Mouse (Mus musculus) embryonic facial prominence, embryonic 15.5 days (tissue): ENCODE results near the gene Rhox3h. TPM values are rescaled to one million over a fixed set of nuclear protein-coding genes. Genes with fewer than 3 reads are reported as not detected.
"Not testable (repeated sequence)": the region's sequence is repeated elsewhere in the genome, so short reads cannot be mapped to it uniquely, and the experiment has no call there.

Source experiments
- ATAC-seq: fragments of 200-750 bp; cut with Nextera tagmentation; 2 replicates; pipeline ENCODE4 v1.8.0; 2017; ENCODE audit warnings: low read depth, moderate TSS enrichment; ENCODE audit not compliant: insufficient number of reproducible peaks, low FRiP score, low TSS enrichment
- H3K27ac ChIP-seq: fragments of 300-500 bp; sonication (generic); replicated peaks from 2 replicates; pipeline ENCODE4 v1.5.1; 2015; ENCODE audit warnings: mild to moderate bottlenecking, inconsistent platforms
- H3K27me3 ChIP-seq: fragments of 300-500 bp; sonication (generic); 2 replicates; pipeline ENCODE4 v1.6.1; 2015; ENCODE audit warnings: inconsistent platforms
- H3K36me3 ChIP-seq: fragments of 300-500 bp; sonication (generic); 2 replicates; pipeline ENCODE4 v1.6.1; 2015; ENCODE audit warnings: mild to moderate bottlenecking, inconsistent platforms
- H3K4me1 ChIP-seq: fragments of 300-500 bp; sonication (generic); 2 replicates; pipeline ENCODE4 v1.6.1; 2015; ENCODE audit warnings: inconsistent platforms
- H3K4me2 ChIP-seq: fragments of 300-500 bp; sonication (generic); replicated peaks from 2 replicates; pipeline ENCODE4 v1.6.1; 2015; ENCODE audit warnings: mild to moderate bottlenecking, inconsistent platforms
- H3K4me3 ChIP-seq: fragments of 300-500 bp; sonication (generic); replicated peaks from 2 replicates; pipeline ENCODE4 v1.5.1; 2015; ENCODE audit warnings: mild to moderate bottlenecking, inconsistent platforms
- H3K9ac ChIP-seq: fragments of 300-500 bp; sonication (generic); 2 replicates; pipeline ENCODE4 v1.6.1; 2015; ENCODE audit warnings: inconsistent platforms
- H3K9me3 ChIP-seq: fragments of 300-500 bp; sonication (generic); replicated peaks from 2 replicates; pipeline ENCODE4 v1.6.1; 2016; ENCODE audit warnings: inconsistent platforms
- WGBS: fragments of 180-500 bp; shearing (Covaris S2); methylation state at CpG from one replicate; pipeline ENCODE4 v1.1.7; 2015; 5-methylcytosine and 5-hydroxymethylcytosine counted together
- polyA plus RNA-seq: library from polyadenylated mRNA; unstranded; fragments of >200 nt; fragmentation: Nextera tagmentation; extraction: Ambion mirVana; gene quantifications from 2 replicates; pipeline ENCODE4 v1.2.1, GENCODE M21; 2015

Gene Rhox3h
- polyA plus RNA-seq: not detected in 2 replicates

- not testable (repeated sequence) for H3K4me2 ChIP-seq, ATAC-seq, H3K9me3 ChIP-seq, H3K27ac ChIP-seq, H3K36me3 ChIP-seq, H3K4me1 ChIP-seq, H3K9ac ChIP-seq, H3K4me3 ChIP-seq, H3K27me3 ChIP-seq
- 100% methylated on average over 1 of the region's 3 CpGs for WGBS
These were observed at the start of gene Rhox3h for GRCm38 (mm10) chrX:37668664-37669063. TSS of gene Rhox3h (minus strand) at chrX:37668764.

GRCm38 (mm10) chrX:37701821-37702387 is 33.3 kb upstream of the Rhox3h start:
- H3K4me1 ChIP-seq: no peaks in the 10 kb centered on the region
- 70% methylated on average over 3 of the region's 3 CpGs for WGBS
- H3K9ac ChIP-seq: no peak overlapping the region
- no peaks in the 10 kb centered on the region for H3K27me3 ChIP-seq
- no peak overlapping the region for H3K4me2 ChIP-seq
- no peaks in the 10 kb centered on the region for H3K36me3 ChIP-seq
- no peak overlapping the region for H3K4me3 ChIP-seq
- no peak overlapping the region for H3K27ac ChIP-seq
- H3K9me3 ChIP-seq: no peaks in the 10 kb centered on the region
- no peak for ATAC-seq

GRCm38 (mm10) chrX:37692261-37692660 is 23.7 kb upstream of the Rhox3h start:
- Histone ChIP-seq H3K4me2 (no peak overlapping the region), H3K27ac (no peak overlapping the region), H3K4me1 (no peaks in the 10 kb centered on the region), H3K4me3 (no peak overlapping the region), H3K9me3 (no peaks in the 10 kb centered on the region), H3K36me3 (no peaks in the 10 kb centered on the region), H3K27me3 (no peaks in the 10 kb centered on the region), H3K9ac (no peak overlapping the region)
- ATAC-seq: no peak
- WGBS: 76% methylated on average over 2 of the region's 2 CpGs

- no peak for ATAC-seq
- H3K4me3 ChIP-seq: no peak overlapping the region
- H3K9ac ChIP-seq: no peak overlapping the region
- H3K27me3 ChIP-seq: no peaks in the 10 kb centered on the region
- H3K4me1 ChIP-seq: no peaks in the 10 kb centered on the region
- no peak overlapping the region for H3K27ac ChIP-seq
- H3K9me3 ChIP-seq: no peaks in the 10 kb centered on the region
- H3K36me3 ChIP-seq: no peaks in the 10 kb centered on the region
- H3K4me2 ChIP-seq: no peak overlapping the region
- 86% methylated on average over 24 of the region's 24 CpGs for WGBS
These were observed 14.6 kb upstream of the Rhox3h start for GRCm38 (mm10) chrX:37683031-37683715.

GRCm38 (mm10) chrX:37673177-37673576 is 4.6 kb upstream of the Rhox3h start, which contains the start of gene Rhox2h:
TSS of gene Rhox2h (minus strand) at chrX:37673277.
- ATAC-seq, H3K9ac ChIP-seq, H3K4me3 ChIP-seq, H3K27me3 ChIP-seq, H3K9me3 ChIP-seq, H3K4me1 ChIP-seq, H3K27ac ChIP-seq, H3K36me3 ChIP-seq, H3K4me2 ChIP-seq: not testable (repeated sequence)
- 84% methylated on average over 8 of the region's 8 CpGs for WGBS

GRCm38 (mm10) chrX:37651227-37651626 is 17.3 kb downstream of the Rhox3h start, which contains the start of gene Rhox4g:
TSS of gene Rhox4g (minus strand) at chrX:37651327.
- WGBS: 89% methylated on average over 19 of the region's 20 CpGs

GRCm38 (mm10) chrX:37643370-37643769 is 25.2 kb downstream of the Rhox3h start, which contains the start of gene Rhox2g:
TSS of gene Rhox2g (minus strand) at chrX:37643470.
- H3K4me1 ChIP-seq, H3K27me3 ChIP-seq, H3K4me3 ChIP-seq, H3K27ac ChIP-seq, H3K9ac ChIP-seq, H3K36me3 ChIP-seq, H3K4me2 ChIP-seq, ATAC-seq, H3K9me3 ChIP-seq: not testable (repeated sequence)
- WGBS: 92% methylated on average over 6 of the region's 6 CpGs

More at GRCm38 (mm10) chrX:37651227-37651626, 17.3 kb downstream of the Rhox3h start, which contains the start of gene Rhox4g:
- not testable (repeated sequence) for H3K4me3 ChIP-seq, H3K9me3 ChIP-seq, H3K4me2 ChIP-seq, ATAC-seq, H3K4me1 ChIP-seq, H3K27ac ChIP-seq, H3K36me3 ChIP-seq, H3K27me3 ChIP-seq, H3K9ac ChIP-seq

- not testable (repeated sequence) for H3K27ac ChIP-seq, H3K36me3 ChIP-seq, H3K4me1 ChIP-seq, H3K9me3 ChIP-seq, ATAC-seq, H3K9ac ChIP-seq, H3K27me3 ChIP-seq, H3K4me3 ChIP-seq, H3K4me2 ChIP-seq
- 86% methylated on average over 2 of the region's 2 CpGs for WGBS
These were observed 40.1 kb downstream of the Rhox3h start, which contains the start of gene Rhox3g for GRCm38 (mm10) chrX:37628512-37628911. TSS of gene Rhox3g (minus strand) at chrX:37628612.

Other genes starting within 250 kb of the Rhox3h start
- 0.43 and 0.72 TPM in 2 replicates for gene Rhox4b, start 236.3 kb downstream of the Rhox3h start, polyA plus RNA-seq
- not detected in 2 replicates for gene Rhox2c, start 215.1 kb downstream of the Rhox3h start, polyA plus RNA-seq
- not detected in 2 replicates for gene Rhox3c, start 210.2 kb downstream of the Rhox3h start, polyA plus RNA-seq
- not detected in 2 replicates for gene Rhox4c, start 188.4 kb downstream of the Rhox3h start, polyA plus RNA-seq
- not detected in 2 replicates for gene Rhox2d, start 175.3 kb downstream of the Rhox3h start, polyA plus RNA-seq
- gene Rhox4d, start 154.4 kb downstream of the Rhox3h start, polyA plus RNA-seq: not detected in 2 replicates
- not detected in 2 replicates for gene Rhox2e, start 138.3 kb downstream of the Rhox3h start, polyA plus RNA-seq
- gene Rhox3e, start 126.7 kb downstream of the Rhox3h start, polyA plus RNA-seq: not detected in 2 replicates
- not detected in 2 replicates for gene Rhox4e, start 111.4 kb downstream of the Rhox3h start, polyA plus RNA-seq
- not detected in 2 replicates for gene Rhox2f, start 97.4 kb downstream of the Rhox3h start, polyA plus RNA-seq
- gene Rhox3f, start 87.8 kb downstream of the Rhox3h start, polyA plus RNA-seq: not detected in 2 replicates
- gene Rhox4f, start 61.1 kb downstream of the Rhox3h start, polyA plus RNA-seq: not detected in 2 replicates
- gene Rhox3g, start 40.2 kb downstream of the Rhox3h start, polyA plus RNA-seq: not detected in 2 replicates
- not detected in 2 replicates for gene Rhox2g, start 25.3 kb downstream of the Rhox3h start, polyA plus RNA-seq
- not detected in 2 replicates for gene Rhox4g, start 17.4 kb downstream of the Rhox3h start, polyA plus RNA-seq
- gene Rhox2h, start 4.5 kb upstream of the Rhox3h start, polyA plus RNA-seq: not detected in 2 replicates
- gene Rhox5, start 136.1 kb upstream of the Rhox3h start, polyA plus RNA-seq: 1.3 and 2.2 TPM in 2 replicates
- 1.00 and 1.6 TPM in 2 replicates for gene Rhox6, start 158.1 kb upstream of the Rhox3h start, polyA plus RNA-seq
- not detected in 2 replicates for gene Rhox7a, start 162.9 kb upstream of the Rhox3h start, polyA plus RNA-seq
- gene Rhox8, start 210.2 kb upstream of the Rhox3h start, polyA plus RNA-seq: not detected in 2 replicates
- gene Rhox7b, start 228.5 kb upstream of the Rhox3h start, polyA plus RNA-seq: not detected in 2 replicates
- gene Rhox9, start 233.0 kb upstream of the Rhox3h start, polyA plus RNA-seq: not detected in 2 replicates